Mouse (Mus musculus): ENCODE results near the gene Kif3c.

The Kif3c gene

GRCm38 (mm10) chr12:3424179-3424578 lies 59.2 kb downstream of the Kif3c start:
- DNase-seq (ENCODE audit: low spot score in 2 of 2), result no peak

DNA sequence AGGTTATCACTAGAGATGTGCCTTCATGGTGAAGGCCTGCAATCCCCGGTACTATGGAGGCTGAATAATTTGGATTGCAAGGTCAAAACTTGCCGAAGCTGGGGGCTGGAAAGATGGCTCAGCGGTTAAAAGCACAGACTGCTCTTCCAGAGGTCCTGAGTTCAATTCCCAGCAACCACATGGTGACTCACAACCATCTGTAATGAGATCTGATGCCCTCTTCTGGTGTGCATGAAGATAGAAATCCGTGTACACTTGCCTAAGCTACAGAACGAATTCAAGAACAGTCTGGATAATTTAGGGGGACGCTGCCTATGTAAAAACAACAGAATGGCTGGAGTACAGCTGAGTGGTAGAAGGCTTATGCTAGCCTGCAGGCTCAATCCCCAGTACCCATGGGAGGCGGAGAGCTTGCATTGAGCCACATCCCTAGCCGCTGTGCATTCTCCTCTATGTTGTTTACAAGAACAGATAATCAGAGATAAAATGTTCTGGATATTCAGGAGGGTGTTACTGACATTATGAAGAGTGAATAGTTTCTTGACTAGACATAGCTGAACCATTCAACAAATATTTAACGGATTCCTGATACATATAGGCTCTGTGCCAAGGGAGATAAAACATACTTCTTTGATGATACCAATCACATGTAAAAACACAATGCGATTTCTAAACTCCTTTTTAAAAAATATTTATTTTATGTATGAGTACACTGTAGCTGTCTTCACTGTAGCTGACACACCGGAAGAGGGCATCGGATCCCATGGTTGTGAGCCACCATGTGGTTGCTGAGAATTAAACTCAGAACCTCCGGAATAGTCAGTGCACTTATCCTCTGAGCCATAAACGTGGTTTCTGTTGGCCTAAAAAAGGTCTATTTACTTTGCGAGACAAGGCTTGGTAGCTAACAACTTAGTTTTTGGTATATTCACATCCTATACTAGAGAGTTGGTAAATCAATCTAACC lies 60.7 kb downstream of the Kif3c start:
- DNase-seq (ENCODE audit: low spot score in 2 of 2), result no peak

GRCm38 (mm10) chr12:3426530-3427034 lies 61.6 kb downstream of the Kif3c start, which contains the start of gene Asxl2:
Asxl2 (plus strand) TSS chr12:3426857.
- peak; percentile 94 to 97 for DNase-seq (ENCODE audit: low spot score in 2 of 2)

GRCm38 (mm10) chr12:3427067-3427889 lies 62.3 kb downstream of the Kif3c start:
- peak; percentile 56 to 67 for DNase-seq (ENCODE audit: low spot score in 2 of 2)

GRCm38 (mm10) chr12:3427891-3428775 lies 63.2 kb downstream of the Kif3c start:
- no peak for DNase-seq (ENCODE audit: low spot score in 2 of 2)

GRCm38 (mm10) chr12:3429681-3430442 lies 64.9 kb downstream of the Kif3c start:
- no peak for DNase-seq (ENCODE audit: low spot score in 2 of 2)

- DNase-seq (ENCODE audit: low spot score in 2 of 2), result no peak
These were observed 65.5 kb downstream of the Kif3c start for GRCm38 (mm10) chr12:3430443-3430753.

- DNase-seq (ENCODE audit: low spot score in 2 of 2), result no peak
These were observed 66.1 kb downstream of the Kif3c start for GRCm38 (mm10) chr12:3430985-3431384.

DNA sequence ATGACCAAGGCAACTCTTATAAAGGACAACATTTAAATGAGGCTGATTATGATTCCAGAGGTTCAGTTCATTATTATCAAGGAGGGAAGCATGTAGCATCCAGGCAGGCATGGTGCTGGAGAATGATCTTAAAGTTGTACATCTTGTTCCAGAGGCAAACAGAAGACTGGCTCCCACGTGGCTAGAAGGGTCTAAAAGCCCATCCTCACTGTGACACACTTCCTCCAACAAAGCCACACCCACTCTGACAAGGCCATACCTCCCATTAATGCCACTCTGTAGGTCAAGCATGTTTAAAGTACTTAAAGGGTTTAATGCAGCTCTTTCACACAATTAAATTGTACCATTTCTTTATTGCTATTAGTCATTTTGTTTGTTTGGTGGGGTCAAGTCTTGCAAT lies 68.8 kb downstream of the Kif3c start:
- no peak for DNase-seq (ENCODE audit: low spot score in 2 of 2)

- no peak for DNase-seq (ENCODE audit: low spot score in 2 of 2)
These were observed 71.5 kb downstream of the Kif3c start for GRCm38 (mm10) chr12:3436446-3436845.

DNA sequence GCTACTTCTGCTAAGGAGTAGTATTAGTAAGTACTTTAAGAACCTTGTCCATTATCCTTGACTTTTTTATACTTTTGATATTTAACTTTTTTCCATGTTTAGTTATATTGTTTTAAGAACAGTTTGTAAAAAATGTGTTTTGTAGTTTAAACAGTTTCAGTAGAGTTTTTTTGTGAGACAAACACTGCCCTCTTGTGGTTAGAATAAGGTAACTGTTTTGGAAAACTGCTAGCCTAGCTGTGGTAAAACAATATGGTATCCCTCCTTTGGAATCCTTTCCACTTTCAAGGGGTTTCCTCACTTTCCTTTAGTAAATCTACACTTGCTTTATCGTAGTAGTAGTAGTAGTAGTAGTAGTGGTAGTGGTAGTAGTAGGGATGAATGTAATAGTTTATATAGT lies 72.9 kb downstream of the Kif3c start:
- DNase-seq (ENCODE audit: low spot score in 2 of 2), result no peak

DNA sequence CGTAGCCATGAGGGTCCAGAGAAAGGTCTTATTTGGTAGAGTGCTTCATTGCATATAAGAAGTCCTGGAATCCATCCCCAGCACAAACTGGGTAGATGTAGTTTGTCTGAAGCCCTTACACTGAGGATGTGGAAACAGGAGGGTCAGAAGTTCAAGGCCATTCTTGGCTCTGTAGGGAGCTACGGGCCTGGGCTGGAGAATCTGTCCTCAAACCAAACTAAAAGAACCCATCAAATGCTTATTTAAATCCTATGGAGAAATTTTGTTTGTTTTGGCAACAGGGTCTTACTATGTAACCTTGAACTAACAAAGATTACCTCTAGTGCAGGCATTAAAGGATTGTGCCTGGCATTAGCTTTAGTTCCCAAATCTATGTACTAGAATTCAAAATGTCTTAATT lies 76.0 kb downstream of the Kif3c start:
- DNase-seq (ENCODE audit: low spot score in 2 of 2), result no peak

GRCm38 (mm10) chr12:3441361-3441760 lies 76.4 kb downstream of the Kif3c start:
- no peak for DNase-seq (ENCODE audit: low spot score in 2 of 2)

DNA sequence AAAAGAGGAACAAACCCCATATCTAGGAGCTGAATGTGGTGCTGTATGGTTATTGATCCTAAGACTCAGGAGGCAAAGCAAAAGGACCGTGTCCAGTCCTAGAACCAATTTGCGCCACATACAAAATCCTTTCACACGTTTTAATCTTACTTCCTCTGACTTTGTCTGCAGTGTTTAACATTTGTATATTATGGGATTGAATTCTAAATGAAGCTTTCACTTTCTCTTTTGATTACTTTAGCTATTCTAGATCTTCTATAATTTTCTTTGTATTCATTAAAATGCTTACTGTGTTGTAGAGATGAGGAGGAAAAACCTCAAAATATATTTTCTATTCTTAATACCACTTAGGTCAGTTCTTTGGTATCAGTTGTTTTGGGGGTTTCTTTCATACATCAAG lies 88.6 kb downstream of the Kif3c start:
- no peak for DNase-seq (ENCODE audit: low spot score in 2 of 2)
